Mouse (Mus musculus): ENCODE measurements around the gene Rab5c.
A peak's percentile ranks its signal among the peaks of the same experiment; 100 is the strongest.

Rab5c gene

GRCm38 (mm10) chr11:100719312-100719711 lies 18.7 kb downstream of the Rab5c start:
- no peak for DNase-seq

- DNase-seq: no peak
These were observed 19.1 kb downstream of the Rab5c start for GRCm38 (mm10) chr11:100718866-100719265.

GRCm38 (mm10) chr11:100718462-100718861 lies 19.6 kb downstream of the Rab5c start:
- DNase-seq: no peak

GRCm38 (mm10) chr11:100716649-100717048 lies 21.4 kb downstream of the Rab5c start:
- DNase-seq: no peak

- no peak for DNase-seq
These were observed 23.1 kb downstream of the Rab5c start for GRCm38 (mm10) chr11:100714948-100715347.

- DNase-seq: peak; percentile 92
These were observed 23.5 kb downstream of the Rab5c start for GRCm38 (mm10) chr11:100714534-100714915.

GRCm38 (mm10) chr11:100713735-100714533 lies 24.1 kb downstream of the Rab5c start, which contains the start of gene Hspb9:
TSS of gene Hspb9 (plus strand) at chr11:100713850.
- DNase-seq: peak; percentile 53

- DNase-seq: no peak
These were observed 24.8 kb downstream of the Rab5c start for GRCm38 (mm10) chr11:100713174-100713573.

GRCm38 (mm10) chr11:100711783-100712615 lies 26.0 kb downstream of the Rab5c start, which contains the start of gene Kat2a:
TSS of gene Kat2a (minus strand) at chr11:100712465.
- DNase-seq: peak; percentile 87

GRCm38 (mm10) chr11:100710977-100711376 lies 27.0 kb downstream of the Rab5c start:
- DNase-seq: no peak

- DNase-seq: no peak
These were observed 27.5 kb downstream of the Rab5c start for GRCm38 (mm10) chr11:100710528-100710927.

- no peak for DNase-seq
These were observed 28.7 kb downstream of the Rab5c start for GRCm38 (mm10) chr11:100709201-100709810.

GRCm38 (mm10) chr11:100705095-100705747 lies 32.8 kb downstream of the Rab5c start:
- DNase-seq: no peak

GRCm38 (mm10) chr11:100703851-100704531 lies 34.0 kb downstream of the Rab5c start, which contains the start of gene Dhx58:
TSS of gene Dhx58 (minus strand) at chr11:100704271.
- DNase-seq: no peak

- no peak for DNase-seq
These were observed 34.6 kb downstream of the Rab5c start for GRCm38 (mm10) chr11:100703366-100703765.

- DNase-seq: no peak
These were observed 35.1 kb downstream of the Rab5c start for GRCm38 (mm10) chr11:100702906-100703305.

- DNase-seq: no peak
These were observed 35.7 kb downstream of the Rab5c start for GRCm38 (mm10) chr11:100702081-100702851.

GRCm38 (mm10) chr11:100701301-100701700 lies 36.7 kb downstream of the Rab5c start:
- no peak for DNase-seq

GRCm38 (mm10) chr11:100700710-100701109 lies 37.3 kb downstream of the Rab5c start:
- DNase-seq: no peak

- no peak for DNase-seq
These were observed 40.1 kb downstream of the Rab5c start for GRCm38 (mm10) chr11:100697921-100698320.

GRCm38 (mm10) chr11:100694926-100695325 lies 43.1 kb downstream of the Rab5c start:
- DNase-seq: peak; percentile 69

Data from right cerebral cortex, postnatal 14 days (tissue).